Mouse (Mus musculus) left cerebral cortex, adult 2 months (tissue): Measurements from ENCODE around the gene Gabra2. TPM values are rescaled to one million over a fixed set of nuclear protein-coding genes. Genes with fewer than 3 reads are reported as not detected.

ENCODE experiments used
- DNase-seq, 2 experiments: peaks; one replicate each; pipeline ENCODE4 v3.0.0; 2021 to 2022; ENCODE audit warnings: low spot score in 2 of 2, mixed read lengths in 1 of 2; ENCODE audit errors: extremely low spot score in 1 of 2
- H3K27ac ChIP-seq: fragments of 200-600 bp; 2 replicates; pipeline ENCODE4 v1.8.1; 2022
- H3K4me3 ChIP-seq: fragments of 200-600 bp; 2 replicates; pipeline ENCODE4 v1.8.1; 2022
- CTCF ChIP-seq: fragments of 200-600 bp; IDR thresholded peaks from 2 replicates; pipeline ENCODE4 v1.8.1; 2022; ENCODE audit warnings: antibody characterized with exemption, mild to moderate bottlenecking, moderate library complexity
- intact Hi-C: fragments of 180-260 bp; cut with DNase I; formaldehyde crosslinking; loops from one replicate; pipeline ENCODE4 v1.15.1; 2025
- long read RNA-seq, 2 experiments: library from polyadenylated mRNA; stranded (forward); transcript quantifications; one replicate each; pipeline ENCODE4 v2.0.0; 2021; ENCODE audit warnings: borderline mapping rate in 2 of 2
- total RNA-seq, 2 experiments: library from RNA; stranded (reverse); gene quantifications; 2 replicates each; pipeline ENCODE4 v1.2.3; 2021

The Gabra2 gene
- total RNA-seq = 10 to 100 TPM; 91.3 to 96.7 TPM
- long read RNA-seq, experiment 1, full-length matches to known transcripts = 12 of 23 reads
- long read RNA-seq, experiment 1, partial matches to known transcripts = 2 of 23 reads
- long read RNA-seq, experiment 1, other reads (novel, unspliced or antisense) = 9 of 23 reads
- long read RNA-seq, experiment 2, full-length matches to known transcripts = 7 of 14 reads
- long read RNA-seq, experiment 2, partial matches to known transcripts = 2 of 14 reads
- long read RNA-seq, experiment 2, other reads (novel, unspliced or antisense) = 5 of 14 reads

- intact Hi-C loops = loop anchor here (2.0 to 10.0 kb wide), 4 partner anchors 37 to 841 kb away; partner anchors contain the start of gene Gabrg1
- DNase-seq = peak; percentile 79 to 81
- peak; percentile 21 for TF ChIP-seq CTCF
- H3K27ac ChIP-seq = peak within 1 kb of the TSS; percentile 95
- H3K4me3 ChIP-seq = peak within 1 kb of the TSS; percentile 81
These were observed at the start of gene Gabra2 for GRCm38 (mm10) chr5:71095725-71096607. TSS of gene Gabra2 (minus strand) at chr5:71095849.

GRCm38 (mm10) chr5:71136691-71137090 lies 41.0 kb upstream of the Gabra2 start:
- Histone ChIP-seq H3K4me3 (no peak overlapping the region), H3K27ac (peak overlapping the region; percentile 67; the same call in 1 of the 2 replicates)
- DNase-seq = peak; percentile 17 to 23
- intact Hi-C loops = no loop called here
- no peak for TF ChIP-seq CTCF

- intact Hi-C loops = no loop called here
- H3K4me3 ChIP-seq = no peak overlapping the region
These were observed 40.2 kb upstream of the Gabra2 start for GRCm38 (mm10) chr5:71135840-71136239.

GRCm38 (mm10) chr5:71127721-71128120 lies 32.1 kb upstream of the Gabra2 start:
- intact Hi-C loops = no loop called here
- H3K27ac ChIP-seq = no peak overlapping the region

More at GRCm38 (mm10) chr5:71135840-71136239, 40.2 kb upstream of the Gabra2 start:
- H3K27ac ChIP-seq = peak overlapping the region; percentile 67; the same call in 1 of the 2 replicates
- DNase-seq = peak in 1 of 2 experiments; percentile 13
- TF ChIP-seq CTCF = no peak

GRCm38 (mm10) chr5:71115216-71115615 lies 19.6 kb upstream of the Gabra2 start:
- TF ChIP-seq CTCF = no peak
- Histone ChIP-seq H3K27ac (no peak overlapping the region), H3K4me3 (no peak overlapping the region)
- DNase-seq = no peak
- intact Hi-C loops = no loop called here

More at GRCm38 (mm10) chr5:71127721-71128120, 32.1 kb upstream of the Gabra2 start:
- no peak for TF ChIP-seq CTCF
- H3K4me3 ChIP-seq = no peak overlapping the region
- DNase-seq = peak; percentile 18 to 27

GRCm38 (mm10) chr5:71095180-71095579 lies 469 bp downstream of the Gabra2 start:
- TF ChIP-seq CTCF = no peak
- Histone ChIP-seq H3K4me3 (peak overlapping the region; percentile 81), H3K27ac (peak overlapping the region; percentile 95)
- intact Hi-C loops = loop anchor here (5.0 to 10.0 kb wide), 3 partner anchors 170 to 840 kb away; partner anchors contain the start of gene Gabrg1
- peak; percentile 55 to 61 for DNase-seq

- peak overlapping the region; percentile 81 for H3K4me3 ChIP-seq
- H3K27ac ChIP-seq = peak overlapping the region; percentile 95
- TF ChIP-seq CTCF = no peak
- intact Hi-C loops = loop anchor here (5.0 to 10.0 kb wide), 5 partner anchors 97 to 1502 kb away; partner anchors contain the start of genes Gabrg1 and Gnpda2
- DNase-seq = peak in 1 of 2 experiments; percentile 21
These were observed 873 bp downstream of the Gabra2 start for GRCm38 (mm10) chr5:71094776-71095175.

- DNase-seq = no peak
- Histone ChIP-seq H3K4me3 (peak overlapping the region; percentile 81), H3K27ac (no peak overlapping the region; the same call in 1 of the 2 replicates)
- intact Hi-C loops = loop anchor here (1.0 to 10.0 kb wide), 5 partner anchors 97 to 1502 kb away; partner anchors contain the start of gene Gnpda2
- peak; percentile 51 for TF ChIP-seq CTCF
These were observed 1.8 kb downstream of the Gabra2 start for GRCm38 (mm10) chr5:71093807-71094206.

- peak; percentile 48 to 60 for DNase-seq
- intact Hi-C loops = loop anchor here (5.0 to 10.0 kb wide), 4 partner anchors 95 to 1500 kb away; partner anchors contain the start of gene Gnpda2
- peak; percentile 52 for TF ChIP-seq CTCF
- H3K4me3 ChIP-seq = peak overlapping the region; percentile 81
- peak overlapping the region; percentile 42; the same call in 1 of the 2 replicates for H3K27ac ChIP-seq
These were observed 3.2 kb downstream of the Gabra2 start for GRCm38 (mm10) chr5:71092475-71092874.

- Histone ChIP-seq H3K27ac (no peak overlapping the region), H3K4me3 (peak overlapping the region; percentile 81; the same call in 1 of the 2 replicates)
- no peak for TF ChIP-seq CTCF
- DNase-seq = no peak
- intact Hi-C loops = loop anchor here (5.0 to 10.0 kb wide), 4 partner anchors 95 to 1500 kb away; partner anchors contain the start of gene Gnpda2
These were observed 3.7 kb downstream of the Gabra2 start for GRCm38 (mm10) chr5:71091926-71092325.

- H3K4me3 ChIP-seq = no peak overlapping the region
- intact Hi-C loops = loop anchor here (5.0 kb wide), 1 partner anchor 52 kb away; no protein-coding TSS in a partner anchor
- no peak for TF ChIP-seq CTCF
- DNase-seq = no peak
- H3K27ac ChIP-seq = no peak overlapping the region
These were observed 16.8 kb downstream of the Gabra2 start for GRCm38 (mm10) chr5:71078861-71079260.
